Mouse (Mus musculus): Measurements from ENCODE around the gene Itpr2. TPM values are rescaled to one million over a fixed set of nuclear protein-coding genes. Genes with fewer than 3 reads are reported as not detected.

The Itpr2 gene
- polyA plus RNA-seq, 1 experiment from 2014 or later: 8.9 TPM

DNA sequence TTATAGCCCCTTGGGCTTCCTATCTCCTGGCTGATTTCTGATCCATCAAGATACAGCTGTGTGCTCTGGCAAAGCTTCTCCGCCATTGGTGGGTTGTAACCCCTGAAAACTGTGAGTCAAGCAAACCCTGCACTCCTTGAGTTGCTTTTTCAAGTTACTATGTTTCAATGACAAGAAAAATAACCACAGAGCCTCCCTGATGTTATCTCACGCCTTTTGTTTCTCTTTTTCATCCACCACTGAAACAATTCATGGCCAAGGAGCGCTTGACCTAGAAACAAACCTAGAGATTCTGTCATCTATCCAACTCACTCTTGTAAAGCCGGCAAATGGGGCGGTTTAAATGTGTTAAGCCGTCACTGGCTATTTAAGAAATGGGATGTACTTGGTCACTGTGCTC is 13.9 kb upstream of the Itpr2 start:
- H3K4me3 ChIP-seq (ENCODE audit: low read depth, low read length): no peak overlapping the region
- no peaks in the 10 kb centered on the region; the same call in 1 of the 2 replicates for H3K4me1 ChIP-seq (ENCODE audit: control insufficient read depth, insufficient read depth, low read length)
- H3K27me3 ChIP-seq (replicated peaks; ENCODE audit: control insufficient read depth, insufficient read depth, low read length): no peaks in the 10 kb centered on the region
- DNase-seq (ENCODE audit: low spot score): peak; percentile 12
- no peaks in the 10 kb centered on the region for H3K36me3 ChIP-seq (ENCODE audit: control insufficient read depth, insufficient read depth, low read length)
- H3K27ac ChIP-seq (replicated peaks; ENCODE audit: low read depth, low read length): no peak overlapping the region
- no peaks in the 10 kb centered on the region for H3K9me3 ChIP-seq (ENCODE audit: control insufficient read depth, low read length)
- H3K9ac ChIP-seq (ENCODE audit: low read depth, low read length): no peak overlapping the region
- ATAC-seq (ENCODE audit: low read depth): no peak
- 78% methylated on average over 6 of the region's 6 CpGs for WGBS
- no peak overlapping the region for H3K4me2 ChIP-seq (ENCODE audit: low read depth, low read length)

DNA sequence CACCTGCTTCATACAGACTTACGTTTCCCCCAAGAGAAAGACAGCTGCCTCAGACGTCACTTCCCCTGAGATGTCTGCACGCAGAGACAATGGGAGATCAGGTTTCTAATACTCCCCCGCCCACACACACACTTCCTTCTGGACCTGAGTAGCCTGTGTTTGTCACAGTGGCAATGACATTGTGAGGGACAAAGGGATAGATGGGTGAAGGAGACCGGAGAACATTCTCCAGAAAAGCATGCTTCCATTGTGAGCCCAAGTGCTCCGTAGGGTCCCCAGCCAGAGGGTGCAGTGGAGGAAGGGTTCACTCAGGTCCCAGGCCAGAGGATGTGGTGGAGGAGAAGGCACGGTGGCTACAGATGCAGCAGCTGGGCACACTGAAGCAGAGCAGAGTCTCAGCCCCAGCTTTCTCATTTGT is 12.5 kb upstream of the Itpr2 start:
- H3K27me3 ChIP-seq (replicated peaks; ENCODE audit: control insufficient read depth, insufficient read depth, low read length): no peaks in the 10 kb centered on the region
- no peak overlapping the region for H3K9ac ChIP-seq (ENCODE audit: low read depth, low read length)
- H3K4me2 ChIP-seq (ENCODE audit: low read depth, low read length): no peak overlapping the region
- peak; percentile 56 for DNase-seq (ENCODE audit: low spot score)
- no peaks in the 10 kb centered on the region for H3K36me3 ChIP-seq (ENCODE audit: control insufficient read depth, insufficient read depth, low read length)
- H3K27ac ChIP-seq (replicated peaks; ENCODE audit: low read depth, low read length): no peak overlapping the region
- peak; percentile 75; the same call in 1 of the 2 replicates for ATAC-seq (ENCODE audit: low read depth)
- 49% methylated on average over 7 of the region's 7 CpGs for WGBS
- H3K4me3 ChIP-seq (ENCODE audit: low read depth, low read length): no peak overlapping the region
- H3K9me3 ChIP-seq (ENCODE audit: control insufficient read depth, low read length): no peaks in the 10 kb centered on the region
- H3K4me1 ChIP-seq (ENCODE audit: control insufficient read depth, insufficient read depth, low read length): no peaks in the 10 kb centered on the region; the same call in 1 of the 2 replicates

GRCm38 (mm10) chr6:146513899-146514298 is 11.9 kb upstream of the Itpr2 start:
- no peak for DNase-seq (ENCODE audit: low spot score)
- Histone ChIP-seq H3K4me1 (ENCODE audit: control insufficient read depth, insufficient read depth, low read length) (no peaks in the 10 kb centered on the region; the same call in 1 of the 2 replicates), H3K9me3 (ENCODE audit: control insufficient read depth, low read length) (no peaks in the 10 kb centered on the region), H3K27ac (replicated peaks; ENCODE audit: low read depth, low read length) (no peak overlapping the region), H3K36me3 (ENCODE audit: control insufficient read depth, insufficient read depth, low read length) (no peaks in the 10 kb centered on the region), H3K27me3 (replicated peaks; ENCODE audit: control insufficient read depth, insufficient read depth, low read length) (no peaks in the 10 kb centered on the region), H3K4me2 (ENCODE audit: low read depth, low read length) (no peak overlapping the region), H3K4me3 (ENCODE audit: low read depth, low read length) (no peak overlapping the region), H3K9ac (ENCODE audit: low read depth, low read length) (no peak overlapping the region)
- WGBS: 63% methylated on average over 5 of the region's 5 CpGs
- peak; percentile 60; the same call in 1 of the 2 replicates for ATAC-seq (ENCODE audit: low read depth)

- no peaks in the 10 kb centered on the region for H3K9me3 ChIP-seq (ENCODE audit: control insufficient read depth, low read length)
- no peak overlapping the region for H3K9ac ChIP-seq (ENCODE audit: low read depth, low read length)
- H3K27me3 ChIP-seq (replicated peaks; ENCODE audit: control insufficient read depth, insufficient read depth, low read length): no peaks in the 10 kb centered on the region
- DNase-seq (ENCODE audit: low spot score) (no peak), ATAC-seq (ENCODE audit: low read depth) (no peak)
- no peak overlapping the region for H3K4me2 ChIP-seq (ENCODE audit: low read depth, low read length)
- 82% methylated on average over 8 of the region's 8 CpGs for WGBS
- H3K4me1 ChIP-seq (ENCODE audit: control insufficient read depth, insufficient read depth, low read length): no peaks in the 10 kb centered on the region; the same call in 1 of the 2 replicates
- H3K27ac ChIP-seq (replicated peaks; ENCODE audit: low read depth, low read length): no peak overlapping the region
- no peak overlapping the region for H3K4me3 ChIP-seq (ENCODE audit: low read depth, low read length)
- H3K36me3 ChIP-seq (ENCODE audit: control insufficient read depth, insufficient read depth, low read length): no peaks in the 10 kb centered on the region
These were observed 11.4 kb upstream of the Itpr2 start for GRCm38 (mm10) chr6:146513384-146513783.

DNA sequence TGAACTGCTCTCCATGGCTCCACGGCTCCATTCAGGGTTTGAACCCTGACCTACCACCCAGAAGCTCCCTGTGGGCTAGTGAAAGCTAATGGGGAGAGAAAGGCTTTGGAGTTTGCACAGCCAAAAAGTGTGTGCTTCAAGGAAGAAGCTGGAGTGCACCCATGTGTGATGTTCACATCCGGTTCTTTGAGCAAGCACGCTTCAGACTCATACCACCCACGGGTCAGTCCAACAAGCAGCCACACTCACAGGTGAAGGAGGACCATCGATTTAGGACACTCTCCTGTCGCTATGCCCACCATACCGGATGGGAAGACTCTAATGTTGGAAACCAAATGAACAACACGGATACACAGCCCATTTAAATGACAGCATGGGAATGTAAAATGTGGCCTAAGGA is 9.5 kb upstream of the Itpr2 start:
- WGBS: 80% methylated on average over 8 of the region's 8 CpGs

DNA sequence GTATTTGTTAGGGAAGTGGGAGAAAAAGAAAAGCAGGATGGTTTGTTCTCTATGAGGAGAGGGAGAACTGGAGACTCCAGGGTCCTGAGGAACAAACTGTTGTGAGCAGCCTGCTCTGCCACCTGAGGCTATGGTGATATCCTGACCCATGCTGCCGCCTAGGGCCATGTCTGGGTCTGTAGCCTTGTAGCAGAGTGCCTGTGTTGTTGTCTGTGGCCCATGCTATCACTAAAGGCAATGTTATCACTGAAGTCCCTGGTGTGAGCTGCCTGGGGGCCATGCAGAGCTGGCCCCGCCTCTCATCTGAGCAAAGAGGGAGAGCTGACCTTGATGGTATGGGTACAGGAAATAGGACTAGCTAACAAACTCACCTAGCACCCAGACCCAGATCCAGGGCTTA is 7.9 kb upstream of the Itpr2 start:
- Histone ChIP-seq H3K4me1 (ENCODE audit: control insufficient read depth, insufficient read depth, low read length) (no peaks in the 10 kb centered on the region; the same call in 1 of the 2 replicates), H3K9ac (ENCODE audit: low read depth, low read length) (no peak overlapping the region), H3K27ac (replicated peaks; ENCODE audit: low read depth, low read length) (no peak overlapping the region), H3K4me3 (ENCODE audit: low read depth, low read length) (no peak overlapping the region), H3K9me3 (ENCODE audit: control insufficient read depth, low read length) (no peaks in the 10 kb centered on the region), H3K36me3 (ENCODE audit: control insufficient read depth, insufficient read depth, low read length) (no peaks in the 10 kb centered on the region), H3K4me2 (ENCODE audit: low read depth, low read length) (no peak overlapping the region), H3K27me3 (replicated peaks; ENCODE audit: control insufficient read depth, insufficient read depth, low read length) (no peaks in the 10 kb centered on the region)
- DNase-seq (ENCODE audit: low spot score) (no peak), ATAC-seq (ENCODE audit: low read depth) (no peak)
- 65% methylated on average over 2 of the region's 2 CpGs for WGBS

More for the DNA sequence above, 9.5 kb upstream of the Itpr2 start:
- Histone ChIP-seq H3K4me1 (ENCODE audit: control insufficient read depth, insufficient read depth, low read length) (no peaks in the 10 kb centered on the region; the same call in 1 of the 2 replicates), H3K4me2 (ENCODE audit: low read depth, low read length) (no peak overlapping the region), H3K27ac (replicated peaks; ENCODE audit: low read depth, low read length) (no peak overlapping the region), H3K4me3 (ENCODE audit: low read depth, low read length) (no peak overlapping the region), H3K9ac (ENCODE audit: low read depth, low read length) (no peak overlapping the region), H3K27me3 (replicated peaks; ENCODE audit: control insufficient read depth, insufficient read depth, low read length) (no peaks in the 10 kb centered on the region), H3K36me3 (ENCODE audit: control insufficient read depth, insufficient read depth, low read length) (no peaks in the 10 kb centered on the region), H3K9me3 (ENCODE audit: control insufficient read depth, low read length) (no peaks in the 10 kb centered on the region)
- ATAC-seq (ENCODE audit: low read depth) (no peak), DNase-seq (ENCODE audit: low spot score) (no peak)

GRCm38 (mm10) chr6:146504459-146504858 is 2.4 kb upstream of the Itpr2 start:
- Histone ChIP-seq H3K27ac (replicated peaks; ENCODE audit: low read depth, low read length) (no peak overlapping the region), H3K27me3 (replicated peaks; ENCODE audit: control insufficient read depth, insufficient read depth, low read length) (no peaks in the 10 kb centered on the region), H3K36me3 (ENCODE audit: control insufficient read depth, insufficient read depth, low read length) (no peaks in the 10 kb centered on the region), H3K9me3 (ENCODE audit: control insufficient read depth, low read length) (no peaks in the 10 kb centered on the region), H3K9ac (ENCODE audit: low read depth, low read length) (no peak overlapping the region), H3K4me1 (ENCODE audit: control insufficient read depth, insufficient read depth, low read length) (0 out of 2 replicates have a peak, but pooled peaks cover 3% of the 10 kb centered on the region), H3K4me3 (ENCODE audit: low read depth, low read length) (no peak overlapping the region), H3K4me2 (ENCODE audit: low read depth, low read length) (no peak overlapping the region)
- WGBS: 70% methylated on average over 2 of the region's 2 CpGs
- DNase-seq (ENCODE audit: low spot score) (no peak), ATAC-seq (ENCODE audit: low read depth) (no peak)

GRCm38 (mm10) chr6:146502856-146503255 is 833 bp upstream of the Itpr2 start:
- DNase-seq (ENCODE audit: low spot score) (no peak), ATAC-seq (ENCODE audit: low read depth) (no peak)
- Histone ChIP-seq H3K9ac (ENCODE audit: low read depth, low read length) (peak overlapping the region; percentile 70; the same call in 1 of the 2 replicates), H3K27ac (replicated peaks; ENCODE audit: low read depth, low read length) (no peak overlapping the region), H3K4me3 (ENCODE audit: low read depth, low read length) (peak overlapping the region; percentile 76), H3K4me1 (ENCODE audit: control insufficient read depth, insufficient read depth, low read length) (0 out of 2 replicates have a peak, but pooled peaks cover 3% of the 10 kb centered on the region), H3K9me3 (ENCODE audit: control insufficient read depth, low read length) (no peaks in the 10 kb centered on the region), H3K27me3 (replicated peaks; ENCODE audit: control insufficient read depth, insufficient read depth, low read length) (no peaks in the 10 kb centered on the region), H3K36me3 (ENCODE audit: control insufficient read depth, insufficient read depth, low read length) (no peaks in the 10 kb centered on the region), H3K4me2 (ENCODE audit: low read depth, low read length) (peak overlapping the region; percentile 99)
- WGBS: 45% methylated on average over 3 of the region's 3 CpGs

GRCm38 (mm10) chr6:146501316-146501865 is 632 bp downstream of the Itpr2 start:
- Histone ChIP-seq H3K9me3 (ENCODE audit: control insufficient read depth, low read length) (no peaks in the 10 kb centered on the region), H3K4me2 (ENCODE audit: low read depth, low read length) (peak overlapping the region; percentile 99), H3K36me3 (ENCODE audit: control insufficient read depth, insufficient read depth, low read length) (no peaks in the 10 kb centered on the region), H3K4me1 (ENCODE audit: control insufficient read depth, insufficient read depth, low read length) (0 out of 2 replicates have a peak, but pooled peaks cover 3% of the 10 kb centered on the region), H3K27ac (replicated peaks; ENCODE audit: low read depth, low read length) (peak overlapping the region; percentile 54; the same call in 1 of the 2 replicates), H3K4me3 (ENCODE audit: low read depth, low read length) (peak overlapping the region; percentile 76), H3K9ac (ENCODE audit: low read depth, low read length) (peak overlapping the region; percentile 70), H3K27me3 (replicated peaks; ENCODE audit: control insufficient read depth, insufficient read depth, low read length) (no peaks in the 10 kb centered on the region)
- ATAC-seq (ENCODE audit: low read depth): peak; percentile 37; the same call in 1 of the 2 replicates
- peak; percentile 53 for DNase-seq (ENCODE audit: low spot score)
- 2% methylated on average over 27 of the region's 30 CpGs for WGBS

Data from embryonic facial prominence, embryonic 14.5 days (tissue).